Mouse (Mus musculus): ENCODE data around the gene Pmf1. TPM values are rescaled to one million over a fixed set of nuclear protein-coding genes. Genes with fewer than 3 reads are reported as not detected.
"Not testable (repeated sequence)": the region's sequence is repeated elsewhere in the genome, so short reads cannot be mapped to it uniquely, and the experiment has no call there.

Pmf1 gene
- total RNA-seq, 2 experiments from 2014 or later: 33.2 to 43.4 TPM

DNA sequence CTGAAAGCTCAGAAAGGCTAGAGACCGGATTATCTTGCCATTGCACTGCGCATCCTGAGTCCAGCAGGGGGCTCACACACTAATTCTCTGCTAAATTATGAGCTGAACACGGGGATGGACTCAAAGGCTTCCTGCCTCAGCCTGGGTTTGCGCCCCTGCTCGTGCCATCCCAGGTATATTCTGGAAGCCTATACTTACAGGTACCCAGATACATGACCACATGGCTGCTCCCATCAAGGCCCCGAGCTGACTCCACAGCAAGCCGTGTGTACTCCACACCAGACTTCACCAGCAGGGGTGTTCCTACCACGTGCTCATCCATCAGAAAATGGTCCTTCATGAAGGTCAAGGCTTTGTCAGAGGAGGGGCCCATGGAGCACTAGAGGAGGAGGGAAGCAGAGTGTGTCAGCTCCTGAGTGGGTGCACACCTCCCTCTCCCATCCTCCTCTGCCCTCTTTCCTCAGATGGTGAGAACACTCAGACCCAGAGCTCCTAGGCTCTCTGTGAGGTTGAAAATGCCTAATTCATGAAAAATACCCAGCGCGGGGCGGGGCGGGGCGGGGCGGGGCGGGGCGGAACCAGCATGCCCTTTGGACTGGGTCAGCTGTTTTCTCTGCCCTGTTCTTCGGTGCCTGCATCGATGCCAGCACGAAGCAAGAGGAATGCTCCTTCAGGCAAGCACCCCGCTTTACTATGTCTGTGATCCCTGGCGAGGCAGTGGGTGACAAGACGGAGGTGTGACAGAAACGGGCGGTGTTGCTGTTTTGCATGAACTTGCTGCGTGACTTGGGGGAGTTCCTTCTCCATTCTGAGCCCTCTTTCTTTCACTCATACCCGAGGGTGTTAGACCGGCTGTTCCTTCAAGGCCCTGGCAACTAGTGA lies 30.6 kb upstream of the Pmf1 start:
- no peak for ATAC-seq (replicated peaks; ENCODE audit: low FRiP score, poor library complexity, severe bottlenecking)

DNA sequence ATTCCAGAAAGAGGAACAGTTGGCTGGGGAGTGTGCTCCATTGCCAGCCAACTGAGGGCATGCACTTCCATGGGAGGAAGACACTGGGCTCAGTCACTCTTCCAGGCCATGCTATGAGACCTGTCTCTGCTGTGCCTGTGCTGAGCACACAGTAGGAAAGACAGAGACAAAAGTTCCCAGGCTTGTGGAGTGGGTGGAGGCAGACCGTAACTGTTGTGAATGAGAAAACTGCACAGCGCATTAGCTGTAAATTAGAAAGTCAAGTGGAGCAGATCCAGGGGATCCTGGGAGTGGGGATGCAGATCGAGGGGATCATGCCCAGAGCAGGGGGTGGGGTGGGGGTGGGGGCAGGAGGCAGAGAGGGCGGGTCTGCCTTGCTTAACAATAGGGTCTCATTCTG lies 29.5 kb upstream of the Pmf1 start:
- no peak for ATAC-seq (replicated peaks; ENCODE audit: low FRiP score, poor library complexity, severe bottlenecking)

DNA sequence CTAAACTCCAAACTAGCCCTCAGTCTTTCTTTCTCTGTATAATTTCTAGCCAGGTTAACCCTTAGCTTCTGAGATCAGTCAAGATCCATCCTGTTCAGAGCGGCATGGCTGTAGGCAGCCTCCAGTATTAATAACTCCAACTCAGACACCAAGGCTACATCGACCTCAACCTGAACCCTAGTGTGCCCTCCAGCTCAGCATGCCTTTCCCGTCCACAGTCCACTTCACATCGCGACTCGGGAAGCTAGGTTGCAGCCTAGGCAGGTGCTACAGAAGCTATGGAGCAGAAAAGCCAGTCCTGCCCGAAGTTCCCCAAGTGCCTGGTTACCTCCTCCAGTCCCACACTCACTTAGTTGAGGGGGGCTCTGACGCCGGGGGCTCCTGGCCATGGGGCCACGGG lies 27.3 kb upstream of the Pmf1 start:
- no peak for ATAC-seq (replicated peaks; ENCODE audit: low FRiP score, poor library complexity, severe bottlenecking)

DNA sequence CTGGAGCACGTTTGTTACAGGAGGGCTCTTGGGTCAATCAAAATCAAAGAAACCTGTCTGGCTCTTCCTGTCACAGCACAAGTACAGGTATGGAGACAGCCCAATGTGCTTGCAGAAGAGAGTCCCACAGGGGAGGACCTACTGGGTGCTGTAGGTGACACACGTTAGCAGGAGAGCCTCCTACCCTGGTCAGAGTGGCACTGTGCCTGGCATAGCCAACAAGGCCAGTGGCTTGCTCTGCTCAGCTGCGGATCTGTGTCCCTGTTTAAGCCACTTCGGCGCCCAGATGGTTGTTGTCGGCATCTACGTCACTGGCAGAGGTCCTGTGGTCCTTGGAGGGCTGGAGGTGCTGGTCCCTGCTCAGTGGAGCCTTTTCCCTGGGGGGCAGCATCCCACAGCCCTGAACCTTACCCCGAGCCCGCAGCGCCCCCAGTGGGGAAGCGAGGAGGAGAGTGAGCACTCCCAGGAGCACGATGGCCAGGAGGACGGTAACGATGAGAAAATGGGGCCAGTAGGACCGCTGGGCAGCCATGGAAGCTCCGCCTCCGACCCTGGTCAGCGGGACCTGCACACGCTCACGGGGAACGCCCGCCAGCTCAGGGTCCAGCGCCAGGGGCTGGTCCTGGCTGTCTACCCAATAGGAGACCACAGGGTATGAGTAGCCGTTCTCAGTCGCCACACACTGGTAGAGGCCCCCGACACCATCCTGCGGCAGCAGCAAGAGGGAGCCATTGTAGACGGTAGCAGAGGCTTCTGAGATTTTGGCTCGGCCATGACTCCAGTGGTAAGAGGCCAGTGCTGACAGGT lies 26.5 kb upstream of the Pmf1 start:
- peak; percentile 64 for ATAC-seq (replicated peaks; ENCODE audit: low FRiP score, poor library complexity, severe bottlenecking)

DNA sequence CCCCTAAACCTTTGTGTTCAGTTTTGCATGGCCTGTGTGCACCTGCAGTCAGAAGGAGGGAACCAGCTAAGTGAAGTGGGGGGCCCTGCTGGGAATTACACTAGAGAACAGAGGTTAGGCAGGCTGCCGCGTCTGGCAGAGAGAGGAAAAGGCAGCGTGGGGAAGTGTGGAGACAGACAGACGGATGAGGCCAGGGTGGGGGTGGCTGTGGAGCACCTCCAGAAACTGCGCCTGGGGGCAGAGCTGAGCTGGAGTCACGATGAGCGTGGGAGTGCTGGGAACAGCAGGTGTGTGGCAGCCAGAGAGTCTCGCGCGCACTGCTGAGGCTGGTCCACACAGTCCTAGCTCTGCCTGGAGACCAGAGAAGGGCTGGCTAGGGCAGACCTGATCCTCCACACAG lies 25.4 kb upstream of the Pmf1 start:
- no peak for ATAC-seq (replicated peaks; ENCODE audit: low FRiP score, poor library complexity, severe bottlenecking)

DNA sequence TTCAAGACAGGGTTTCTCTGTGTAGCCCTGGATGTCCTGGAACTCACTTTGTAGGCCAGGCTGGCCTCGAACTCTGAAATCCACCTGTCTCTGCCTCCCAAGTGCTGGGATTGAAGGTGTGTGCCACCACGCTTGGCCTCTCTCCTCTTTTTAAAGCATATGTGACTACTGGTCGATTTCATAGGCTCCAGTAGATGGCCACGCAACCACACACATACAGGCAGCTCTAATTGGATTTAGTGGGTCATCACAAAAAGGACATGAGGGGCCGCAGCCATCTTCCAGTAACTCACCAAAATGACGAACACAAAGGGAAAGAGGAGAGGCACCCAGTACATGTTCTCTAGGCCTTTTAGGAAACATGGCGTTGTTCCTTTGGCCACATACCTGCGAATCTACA lies 18.5 kb upstream of the Pmf1 start:
- not testable (repeated sequence) for ATAC-seq (replicated peaks; ENCODE audit: low FRiP score, poor library complexity, severe bottlenecking)

DNA sequence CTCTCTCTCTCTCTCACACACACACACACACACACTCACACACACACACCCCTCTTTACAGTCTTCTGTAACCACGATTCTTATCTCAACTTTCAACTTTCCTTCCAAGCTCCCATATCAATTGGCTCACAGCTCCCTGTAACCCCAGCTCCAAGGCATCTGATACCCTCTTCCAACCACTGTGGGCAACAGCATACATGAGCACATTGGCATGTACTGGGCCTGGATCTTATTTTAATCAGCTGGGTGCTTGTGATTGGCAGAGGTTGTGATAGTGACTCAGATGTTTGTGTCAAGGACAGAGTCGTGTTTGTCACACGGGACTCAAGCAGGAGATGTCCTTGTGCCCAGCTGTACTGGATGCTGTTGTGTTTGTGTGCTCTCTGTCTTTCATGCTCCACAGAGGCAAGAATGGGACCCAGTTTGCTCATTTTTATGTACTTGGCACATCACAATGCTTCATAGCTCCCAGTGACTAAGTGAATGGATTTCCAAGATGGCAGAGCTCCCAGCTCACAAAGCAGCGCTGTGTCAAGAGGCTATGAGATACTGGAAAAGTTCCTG lies 17.3 kb upstream of the Pmf1 start:
- no peak for ATAC-seq (replicated peaks; ENCODE audit: low FRiP score, poor library complexity, severe bottlenecking)

DNA sequence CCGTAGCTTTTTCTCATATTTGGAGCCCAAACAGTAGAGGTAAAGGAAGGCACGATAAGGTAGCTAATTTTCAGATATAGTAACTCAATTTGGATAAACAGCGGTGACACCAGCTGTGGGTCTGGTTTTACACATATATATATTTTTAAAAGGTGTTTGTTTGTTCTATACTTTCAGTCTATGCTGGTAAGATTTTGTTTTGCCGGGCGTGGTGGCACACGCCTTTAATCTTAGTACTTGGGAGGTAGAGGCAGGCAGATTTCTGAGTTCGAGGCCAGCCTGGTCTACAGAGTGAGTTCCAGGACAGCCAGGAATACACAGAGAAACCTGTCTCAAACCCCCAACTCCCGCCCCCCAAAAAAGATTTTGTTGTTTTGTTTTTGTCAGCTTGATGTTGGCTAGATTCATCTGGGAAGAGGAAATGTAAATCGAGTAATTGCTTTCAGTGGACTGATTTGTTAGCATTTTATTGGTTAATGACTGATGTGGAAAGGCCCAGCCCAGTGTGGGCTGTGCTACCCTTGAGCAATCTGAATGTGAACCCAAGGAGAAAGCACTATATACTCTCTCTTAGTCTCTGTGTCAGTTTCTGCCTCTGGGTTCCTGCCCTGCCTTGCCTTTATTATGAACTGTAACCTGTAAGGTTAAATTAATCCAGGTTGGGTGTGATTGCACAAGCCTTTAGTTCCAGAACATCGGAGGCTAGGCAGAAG lies 15.7 kb upstream of the Pmf1 start:
- ATAC-seq (replicated peaks; ENCODE audit: low FRiP score, poor library complexity, severe bottlenecking): no peak

DNA sequence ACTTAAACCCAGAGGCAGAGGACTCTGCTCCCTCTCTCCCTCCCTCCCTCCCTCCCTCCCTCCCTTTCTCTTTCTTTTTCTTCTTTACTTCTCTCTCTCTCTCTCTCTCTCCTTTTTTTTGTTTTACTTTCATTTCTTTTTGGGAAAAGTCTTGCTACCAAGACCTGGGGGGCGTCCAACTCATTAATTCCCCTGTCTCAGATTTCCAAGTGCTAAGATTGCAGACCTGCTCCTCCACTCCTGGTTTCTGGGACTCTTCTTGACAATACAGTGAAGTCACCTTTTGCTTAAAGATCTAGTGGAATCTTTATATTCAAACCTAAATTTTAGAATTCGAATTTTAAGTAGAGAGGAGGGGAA lies 15.2 kb upstream of the Pmf1 start:
- ATAC-seq (replicated peaks; ENCODE audit: low FRiP score, poor library complexity, severe bottlenecking): no peak

DNA sequence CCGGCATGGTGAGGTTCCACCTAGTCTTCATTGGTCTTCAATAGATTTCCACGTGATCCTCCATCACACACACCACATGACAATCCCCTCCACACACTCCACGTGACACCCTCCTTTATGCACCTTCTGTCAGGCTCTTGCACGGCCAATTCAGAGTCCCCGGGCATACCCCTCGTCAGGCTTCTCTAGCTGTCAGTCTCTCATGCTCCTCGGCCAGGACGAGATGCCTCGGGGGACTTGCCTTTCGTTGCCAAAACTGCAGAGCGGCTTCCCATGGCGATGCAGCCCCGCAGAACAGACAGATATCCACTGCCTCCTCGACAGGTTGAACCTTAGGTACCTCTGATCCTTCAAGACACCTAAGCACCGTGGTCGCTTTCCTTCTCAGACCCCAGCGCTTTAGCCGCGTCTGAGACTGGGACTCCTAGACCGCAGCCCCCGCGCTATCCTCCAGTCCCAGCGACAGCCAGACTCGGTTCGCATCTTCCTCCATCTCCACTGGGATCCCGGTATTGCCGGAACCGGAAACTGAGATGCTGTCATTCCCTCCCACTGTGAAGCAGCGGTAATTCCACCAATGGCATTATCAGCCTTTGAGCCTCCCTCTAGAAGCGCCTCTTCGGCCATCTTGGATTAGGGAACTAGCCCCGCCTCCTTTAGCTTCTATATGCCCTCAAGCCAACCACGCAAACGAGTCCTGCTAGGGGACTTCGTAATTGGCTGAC lies 14.6 kb upstream of the Pmf1 start, which contains the start of gene Slc25a44:
TSS of gene Slc25a44 (minus strand) at position 535 of the 725 bp plus-strand sequence.
- peak; percentile 90 for ATAC-seq (replicated peaks; ENCODE audit: low FRiP score, poor library complexity, severe bottlenecking)

DNA sequence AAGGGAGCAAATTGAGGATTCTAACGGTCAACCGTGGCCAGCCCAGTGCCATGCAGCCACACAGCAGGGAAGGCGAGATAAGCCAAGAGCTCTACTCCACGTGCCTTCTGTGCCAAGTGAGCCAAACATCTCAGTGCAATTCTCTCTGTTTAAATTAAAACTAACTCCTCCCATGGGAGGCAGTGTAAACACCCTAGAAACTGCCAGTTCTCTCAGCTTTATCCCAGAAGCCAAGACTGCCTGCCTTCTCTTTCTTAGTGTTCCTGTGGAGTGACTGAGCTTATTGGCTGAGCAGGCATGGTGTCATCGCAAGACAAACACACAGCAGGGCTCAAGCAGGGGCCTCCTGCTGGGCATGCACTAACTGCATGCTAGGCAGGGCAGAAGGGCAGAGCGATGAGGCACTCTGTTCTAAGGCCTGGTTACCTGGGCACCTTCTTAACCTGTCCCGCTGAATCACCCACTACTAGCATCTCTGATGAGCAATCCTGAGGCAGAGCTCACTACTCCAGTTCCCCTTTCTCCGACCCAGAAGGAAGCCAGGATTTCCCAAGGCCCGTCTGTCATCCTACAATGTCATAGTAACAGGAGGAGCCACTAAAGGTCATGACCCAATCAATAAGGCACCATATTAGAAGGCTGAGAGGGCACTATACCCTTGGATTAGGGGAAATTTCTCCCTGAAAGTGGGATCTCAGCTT lies 12.0 kb upstream of the Pmf1 start:
- ATAC-seq (replicated peaks; ENCODE audit: low FRiP score, poor library complexity, severe bottlenecking): peak; percentile 74

DNA sequence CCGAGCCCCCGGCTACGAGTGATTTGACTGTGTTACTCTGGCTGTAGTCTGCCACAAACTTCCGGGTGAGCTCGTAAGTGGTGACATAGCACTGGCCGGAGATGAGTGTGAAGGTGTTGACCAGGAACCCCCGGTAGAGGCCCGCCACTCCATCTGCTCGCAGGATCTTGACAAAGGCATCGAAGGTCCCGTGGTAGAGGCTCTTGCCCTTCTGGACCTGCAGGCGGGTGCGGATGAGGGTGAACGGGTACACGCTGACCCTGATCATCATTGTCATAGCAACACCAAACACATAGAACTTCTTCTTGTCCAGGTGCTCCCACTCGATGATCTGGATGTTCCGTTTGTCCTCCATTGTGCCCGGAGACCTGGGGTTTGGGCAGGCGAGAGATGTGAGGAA lies 10.6 kb upstream of the Pmf1 start:
- no peak for ATAC-seq (replicated peaks; ENCODE audit: low FRiP score, poor library complexity, severe bottlenecking)

DNA sequence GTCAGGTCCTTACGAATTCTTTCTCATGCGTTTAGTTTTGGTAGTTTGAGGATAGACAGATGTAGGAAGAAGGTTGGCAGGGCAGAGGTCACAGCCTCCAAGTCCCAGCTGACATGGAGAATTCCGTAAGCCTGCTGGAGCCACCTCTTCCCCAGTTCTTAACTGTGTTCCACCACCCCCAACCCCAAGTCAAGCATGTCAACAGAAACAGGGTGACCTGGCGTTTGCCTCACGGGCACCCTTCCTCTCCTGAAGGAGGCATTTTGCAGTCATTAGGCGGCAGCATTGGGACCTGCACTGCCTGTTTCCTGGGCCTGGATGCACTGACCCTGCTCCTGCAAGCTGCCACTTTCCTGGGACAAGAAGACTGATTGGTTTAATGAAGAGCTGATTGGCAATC lies 7.9 kb upstream of the Pmf1 start:
- ATAC-seq (replicated peaks; ENCODE audit: low FRiP score, poor library complexity, severe bottlenecking): no peak

DNA sequence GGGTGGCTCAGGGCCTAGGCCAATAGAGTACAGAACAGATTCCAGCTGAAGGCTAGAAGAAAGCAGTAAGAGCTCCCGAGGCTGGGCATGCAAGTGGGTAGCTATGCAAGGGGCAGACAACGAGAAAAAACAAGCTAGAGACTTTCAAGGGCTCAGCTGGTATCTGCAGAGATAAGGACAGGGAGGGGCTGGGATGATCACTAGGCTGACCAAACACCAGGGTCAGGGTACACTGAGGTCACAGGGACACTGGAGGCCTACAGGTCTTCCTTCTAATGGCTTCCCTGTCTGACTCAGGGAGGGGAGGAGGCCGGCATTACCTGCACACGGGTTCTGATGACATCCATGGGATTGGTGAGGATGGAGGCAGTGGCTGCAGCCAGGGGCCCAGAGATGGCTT lies 5.5 kb upstream of the Pmf1 start:
- 0 out of 2 replicates have a peak, but pooled peaks have one; percentile 16 for ATAC-seq (replicated peaks; ENCODE audit: low FRiP score, poor library complexity, severe bottlenecking)

DNA sequence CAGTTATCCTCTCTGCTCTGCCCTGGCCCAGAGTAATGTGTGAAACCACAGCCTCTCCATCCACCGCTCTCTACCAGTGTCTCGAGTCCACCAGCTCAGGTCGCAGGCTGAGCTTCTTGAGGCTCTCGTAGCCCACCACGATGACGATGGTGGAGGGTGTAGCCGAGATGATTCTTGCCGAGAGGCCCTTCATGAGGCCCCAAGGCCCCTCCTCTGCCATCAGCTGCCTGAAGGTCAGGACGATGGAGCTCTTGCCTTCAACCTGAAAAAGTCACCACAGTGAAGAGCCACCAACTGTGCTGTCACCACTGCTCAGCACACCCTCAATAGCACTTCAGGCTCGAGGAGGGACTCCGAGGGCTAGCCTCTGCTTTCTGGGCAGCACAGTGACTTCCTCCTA lies 2.5 kb upstream of the Pmf1 start:
- no peak for ATAC-seq (replicated peaks; ENCODE audit: low FRiP score, poor library complexity, severe bottlenecking)

DNA sequence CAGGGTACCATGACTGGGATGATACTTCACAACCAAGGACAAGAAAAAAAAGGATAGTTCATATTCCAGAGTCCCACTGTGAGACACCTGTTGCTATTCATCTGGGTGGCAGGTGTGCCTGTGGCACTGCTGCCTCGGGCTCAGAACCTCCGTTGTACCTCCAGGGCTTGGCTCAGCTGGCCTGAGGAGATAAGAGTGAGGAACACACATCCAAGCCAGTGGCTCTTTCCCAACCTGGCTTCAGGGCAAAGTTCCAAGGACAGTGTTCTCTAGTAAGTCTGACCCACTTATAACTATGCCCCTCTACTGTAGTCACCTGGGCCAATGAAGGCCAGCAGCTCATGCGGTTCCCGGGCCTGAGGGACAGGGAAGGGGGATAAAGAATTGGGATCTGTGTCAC lies 1.6 kb upstream of the Pmf1 start:
- peak; percentile 68 for ATAC-seq (replicated peaks; ENCODE audit: low FRiP score, poor library complexity, severe bottlenecking)

DNA sequence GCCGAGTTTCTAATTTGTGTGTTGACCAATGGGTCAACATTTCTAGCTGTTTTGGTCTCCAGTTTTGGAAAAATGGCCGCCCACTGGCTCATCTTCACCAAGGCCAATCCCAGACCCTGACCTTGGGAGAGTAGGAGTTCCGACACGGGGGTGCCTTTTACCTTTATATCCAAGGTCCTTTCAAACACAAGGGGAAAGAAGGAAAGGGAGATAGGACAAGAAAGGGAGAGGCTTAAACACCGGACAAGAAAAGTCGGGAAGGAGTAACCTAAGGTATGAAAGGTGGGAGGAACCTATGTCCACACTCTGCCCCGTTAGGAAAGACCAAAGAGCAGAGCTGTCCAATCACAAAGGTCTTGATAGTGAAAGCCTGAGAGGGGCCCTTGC lies 507 bp upstream of the Pmf1 start:
- ATAC-seq (replicated peaks; ENCODE audit: low FRiP score, poor library complexity, severe bottlenecking): no peak

DNA sequence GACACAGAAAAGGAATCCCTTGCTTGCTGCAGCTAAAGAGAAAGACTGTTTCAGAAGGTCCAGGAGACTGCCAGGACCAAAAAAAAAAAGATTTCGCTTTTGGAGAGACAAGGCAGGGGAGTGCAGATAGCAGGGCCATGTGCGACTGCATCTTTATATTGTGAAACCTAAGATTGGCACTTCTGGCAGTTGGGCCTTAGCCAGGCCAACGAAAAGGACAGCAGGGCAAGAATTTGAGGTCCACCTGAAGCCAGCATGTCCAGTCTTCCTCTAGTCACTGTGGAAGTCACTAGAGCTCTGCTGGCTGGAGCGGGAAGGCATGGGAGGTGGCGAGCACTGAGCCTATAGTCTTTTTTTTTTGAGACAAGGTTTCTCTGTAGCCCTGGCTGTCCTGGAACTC lies 1.2 kb downstream of the Pmf1 start:
- no peak for ATAC-seq (replicated peaks; ENCODE audit: low FRiP score, poor library complexity, severe bottlenecking)

DNA sequence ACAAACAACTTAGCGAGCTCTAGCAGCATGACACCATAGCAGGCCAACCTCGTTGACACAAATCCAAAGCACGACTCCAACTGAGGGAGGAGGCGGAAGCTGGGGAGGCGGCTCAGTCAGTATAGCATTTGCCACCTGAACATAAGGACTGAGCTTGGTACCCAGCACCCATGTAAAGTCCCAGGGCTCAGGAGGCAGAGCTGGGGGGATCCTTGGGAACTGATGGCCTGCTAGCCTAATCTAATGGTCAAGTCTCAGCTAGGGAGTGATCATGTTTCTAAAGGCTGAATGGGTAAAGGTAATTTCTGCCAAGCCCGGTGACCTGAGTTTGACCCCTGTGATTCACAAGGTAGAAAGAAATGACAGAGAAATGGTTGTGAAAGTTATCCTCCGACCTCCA lies 2.6 kb downstream of the Pmf1 start:
- no peak for ATAC-seq (replicated peaks; ENCODE audit: low FRiP score, poor library complexity, severe bottlenecking)
